Mouse (Mus musculus): ENCODE results near the gene Dynlrb1. TPM values are rescaled to one million over a fixed set of nuclear protein-coding genes. Genes with fewer than 3 reads are reported as not detected.
A peak's percentile ranks its signal among the peaks of the same experiment; 100 is the strongest.

Gene Dynlrb1
- 233 and 296 TPM in 2 replicates for total RNA-seq (2014; fragmentation: Nextera tagmentation)
- total RNA-seq (2017): 203 and 267 TPM in 2 replicates

DNA sequence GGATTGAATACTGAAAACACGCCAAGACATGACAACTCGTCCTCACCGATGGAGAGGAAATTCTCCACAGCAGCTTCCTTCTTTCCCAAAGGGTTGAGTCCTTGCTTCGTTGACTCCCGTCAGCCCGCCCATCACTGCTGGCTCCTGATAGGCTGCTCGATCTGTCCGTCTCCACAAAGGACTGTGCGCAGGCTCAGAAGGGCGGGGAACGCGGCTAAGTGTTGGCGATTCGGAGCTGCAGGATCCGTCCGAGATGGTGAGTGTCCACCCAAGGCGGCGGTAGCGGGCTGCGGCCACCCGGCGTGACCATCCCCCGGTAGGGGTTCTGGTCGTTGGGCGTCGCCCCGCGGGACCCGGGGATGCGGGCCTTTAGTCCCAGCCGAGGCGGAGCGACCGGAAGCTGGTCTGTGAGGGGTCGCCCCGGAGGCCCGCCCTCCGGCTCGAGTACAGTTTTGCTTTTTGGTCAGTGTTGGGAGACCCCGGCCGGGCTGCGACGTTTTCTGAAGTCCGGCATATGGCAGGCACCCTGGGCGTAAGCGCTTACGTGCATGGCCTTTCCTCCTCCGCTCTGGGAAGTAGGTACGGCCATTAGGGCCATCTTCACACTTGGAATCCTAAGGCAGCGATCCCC, at the start of gene Dynlrb1:
Gene Dynlrb1 (plus strand): TSS at position 172 of the 631 bp plus-strand sequence.
- peak; percentile 96 for ATAC-seq (replicated peaks; ENCODE audit: poor library complexity, severe bottlenecking)

DNA sequence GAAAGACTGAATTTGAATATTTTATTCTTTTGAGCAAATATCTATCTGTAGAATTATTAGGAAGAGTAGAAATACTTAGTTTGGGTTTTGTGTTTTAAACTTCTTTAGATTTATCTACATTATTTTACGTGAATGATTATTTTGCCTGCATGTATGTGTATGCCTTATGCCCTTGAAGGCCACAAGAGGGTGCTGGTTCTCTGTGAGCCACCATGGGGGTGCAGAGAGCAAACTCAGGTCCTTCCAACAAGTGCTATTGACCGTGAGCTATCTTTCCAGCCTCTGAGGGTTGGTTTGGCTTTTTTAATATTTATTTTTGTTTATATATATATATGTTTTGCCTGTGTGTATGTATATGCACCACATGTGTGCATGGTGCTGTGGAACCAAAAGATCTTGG, 28.9 kb upstream of the Dynlrb1 start:
- ATAC-seq (replicated peaks; ENCODE audit: poor library complexity, severe bottlenecking): peak; percentile 56; the same call in 1 of the 2 replicates

DNA sequence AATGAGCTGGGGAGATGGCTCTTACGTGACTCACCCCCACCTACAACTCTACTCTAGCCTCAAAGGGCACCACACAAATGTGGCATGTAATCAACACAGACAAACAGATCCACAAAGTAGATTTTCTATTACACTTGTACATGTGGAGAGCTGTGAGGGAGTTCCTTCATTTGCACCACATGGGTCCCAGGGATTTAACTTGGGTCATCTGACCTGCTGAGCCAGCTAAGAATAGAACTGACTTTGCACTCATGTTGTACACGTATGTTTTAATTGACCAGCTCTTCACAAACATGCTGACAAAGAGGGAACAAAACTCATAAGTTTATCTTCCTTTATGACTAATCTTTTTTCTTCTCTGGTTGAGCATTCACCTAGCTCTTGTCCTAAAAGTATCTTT, 13.2 kb upstream of the Dynlrb1 start:
- no peak for ATAC-seq (replicated peaks; ENCODE audit: poor library complexity, severe bottlenecking)

DNA sequence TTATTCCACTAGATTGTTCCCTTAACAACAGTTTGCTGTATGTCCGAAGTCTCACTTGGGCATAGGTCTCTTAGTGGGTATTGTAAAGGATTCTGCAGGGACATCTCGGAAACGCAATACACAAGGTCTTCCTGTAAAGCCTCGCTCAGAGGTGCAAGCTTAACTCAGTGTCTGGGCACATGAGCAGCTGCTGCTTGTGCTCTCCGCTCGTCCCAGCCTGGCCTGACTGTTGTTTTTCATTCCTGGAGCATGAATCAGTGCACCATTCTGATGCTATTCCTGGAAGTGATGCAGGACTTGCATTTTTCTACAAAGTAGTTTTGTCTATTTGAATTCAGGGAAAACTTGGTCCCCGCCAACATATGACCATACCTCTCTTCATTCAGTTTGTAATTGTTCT, 11.6 kb upstream of the Dynlrb1 start:
- ATAC-seq (replicated peaks; ENCODE audit: poor library complexity, severe bottlenecking): no peak

DNA sequence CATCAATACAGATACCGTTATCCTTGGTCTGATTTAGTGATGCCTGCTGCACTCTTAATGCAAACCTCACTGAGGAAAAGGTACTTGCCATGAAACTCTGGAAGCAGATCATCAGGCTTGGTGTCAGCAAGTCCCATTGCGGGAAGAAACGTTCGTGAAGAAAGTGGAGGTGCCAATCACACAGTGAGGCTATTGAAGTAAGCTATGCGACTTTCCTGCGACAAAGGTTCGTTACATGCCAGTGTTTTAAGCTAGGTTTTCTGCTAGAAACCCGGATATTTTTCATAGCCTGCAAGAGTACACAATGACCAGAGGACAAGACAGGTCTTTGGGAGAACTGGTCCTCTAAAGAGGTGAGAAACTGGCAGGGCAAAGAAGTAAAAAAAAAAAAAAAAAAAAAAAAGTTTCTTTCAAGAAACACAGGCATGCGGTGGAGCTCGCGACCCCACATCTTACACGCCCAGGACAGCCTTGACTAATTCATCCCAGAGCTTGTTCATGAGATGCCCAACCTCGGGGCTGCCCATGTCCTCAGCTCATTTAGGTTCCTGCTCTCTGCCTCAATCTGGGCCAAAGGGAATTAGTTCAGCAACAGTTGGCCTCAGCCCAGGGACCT, 479 bp upstream of the Dynlrb1 start:
- ATAC-seq (replicated peaks; ENCODE audit: poor library complexity, severe bottlenecking): peak; percentile 34

DNA sequence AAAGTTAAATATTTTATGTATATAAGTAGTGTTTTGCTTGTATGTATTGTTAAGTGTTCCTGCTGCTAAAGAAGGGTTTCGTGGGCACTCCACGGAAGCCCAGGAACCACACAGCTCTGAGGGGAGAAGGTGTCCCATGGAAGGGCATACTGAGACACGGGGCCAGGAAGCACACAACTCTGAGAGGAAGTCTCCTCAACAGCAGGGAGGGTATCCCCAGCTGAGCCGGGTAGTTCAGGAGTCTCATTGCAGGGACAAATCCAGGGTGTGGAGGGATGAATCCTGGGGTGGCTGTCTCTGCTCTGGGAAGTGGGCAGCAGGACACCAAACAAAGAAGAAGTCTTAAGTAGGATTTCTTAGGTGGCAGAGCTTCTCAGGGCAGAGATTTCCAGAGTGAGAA, 943 bp downstream of the Dynlrb1 start:
- no peak for ATAC-seq (replicated peaks; ENCODE audit: poor library complexity, severe bottlenecking)

DNA sequence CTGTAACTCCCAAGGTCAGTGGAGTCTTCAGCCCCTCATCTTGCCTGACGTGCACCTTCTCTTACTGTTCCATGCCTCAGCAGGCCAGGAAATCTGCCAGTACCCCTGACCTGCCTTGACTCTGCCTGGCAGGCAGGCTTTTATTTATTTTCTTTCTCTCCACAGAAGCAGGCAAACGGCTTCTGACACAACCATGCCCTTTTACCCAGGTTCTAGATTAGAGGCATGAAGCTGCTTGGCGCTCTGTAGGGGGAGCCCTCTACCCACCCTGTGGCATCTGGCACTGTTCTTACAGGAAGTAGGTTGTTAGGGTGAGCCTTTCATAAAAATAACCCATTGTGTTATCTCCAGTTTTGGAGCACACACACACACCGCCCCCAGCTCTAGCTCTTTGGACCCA, 4.6 kb downstream of the Dynlrb1 start:
- no peak for ATAC-seq (replicated peaks; ENCODE audit: poor library complexity, severe bottlenecking)

DNA sequence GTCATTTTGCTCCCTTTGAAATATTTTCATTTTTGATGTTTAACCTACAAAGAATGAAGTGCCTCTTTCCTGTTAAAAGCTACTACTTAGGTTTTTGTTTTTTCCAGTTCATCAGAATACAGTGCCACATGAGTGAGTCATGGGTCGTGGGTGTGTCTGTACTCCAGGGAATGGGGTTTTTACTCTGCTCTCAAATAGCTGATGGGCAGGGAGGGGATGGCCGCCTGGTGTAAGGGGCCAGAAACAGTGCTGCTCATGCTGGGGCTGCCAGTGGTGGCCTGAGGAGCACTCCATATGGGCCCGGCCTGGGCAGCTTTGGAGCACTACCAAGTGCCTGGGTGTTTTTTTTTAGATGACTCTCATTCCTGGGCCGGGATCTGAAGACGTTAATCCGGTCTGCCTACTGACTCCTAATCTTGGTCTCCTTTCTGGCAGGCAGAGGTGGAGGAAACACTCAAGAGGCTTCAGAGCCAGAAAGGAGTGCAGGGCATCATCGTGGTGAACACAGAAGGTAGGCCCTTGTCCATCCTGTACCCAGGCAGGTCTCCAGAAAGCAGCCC, 6.0 kb downstream of the Dynlrb1 start:
- ATAC-seq (replicated peaks; ENCODE audit: poor library complexity, severe bottlenecking): no peak

DNA sequence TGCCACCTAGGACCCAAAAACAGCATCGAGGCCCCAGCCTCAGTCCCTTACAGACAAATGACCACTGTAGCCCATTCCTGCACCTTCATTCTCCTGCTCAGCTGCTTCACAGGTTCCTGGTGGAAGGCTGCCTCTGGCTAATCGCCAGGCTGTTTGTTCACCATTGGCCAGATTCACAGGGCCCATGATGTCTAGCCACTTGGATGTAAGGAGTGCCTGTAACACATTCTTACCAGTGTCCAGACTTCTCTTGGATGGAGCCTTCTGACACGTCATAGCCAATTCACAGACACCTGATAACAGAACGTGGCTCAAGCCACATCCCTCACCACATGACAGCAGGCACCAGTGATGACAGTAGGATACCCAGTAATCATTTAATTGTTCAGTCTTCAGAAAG, 9.9 kb downstream of the Dynlrb1 start:
- no peak for ATAC-seq (replicated peaks; ENCODE audit: poor library complexity, severe bottlenecking)

DNA sequence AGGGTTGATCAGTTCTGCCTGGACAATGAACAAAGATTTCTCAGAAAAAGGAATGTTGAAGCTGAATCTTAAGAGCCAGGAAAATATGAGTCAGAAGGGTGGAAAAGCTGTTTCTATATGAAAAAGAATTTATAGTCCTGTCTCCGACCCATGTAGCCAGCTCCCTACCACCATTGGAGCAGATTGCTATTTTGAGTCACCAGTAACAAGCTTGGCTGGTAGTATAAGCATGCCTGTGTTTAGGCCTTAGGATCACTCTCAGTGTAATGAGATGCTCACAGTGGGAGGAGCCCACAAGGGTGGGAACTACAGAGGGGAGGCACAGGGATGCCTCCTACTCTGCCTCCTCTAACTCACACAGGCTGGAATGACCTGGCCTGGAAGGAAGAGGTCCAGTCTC, 11.9 kb downstream of the Dynlrb1 start:
- ATAC-seq (replicated peaks; ENCODE audit: poor library complexity, severe bottlenecking): no peak

DNA sequence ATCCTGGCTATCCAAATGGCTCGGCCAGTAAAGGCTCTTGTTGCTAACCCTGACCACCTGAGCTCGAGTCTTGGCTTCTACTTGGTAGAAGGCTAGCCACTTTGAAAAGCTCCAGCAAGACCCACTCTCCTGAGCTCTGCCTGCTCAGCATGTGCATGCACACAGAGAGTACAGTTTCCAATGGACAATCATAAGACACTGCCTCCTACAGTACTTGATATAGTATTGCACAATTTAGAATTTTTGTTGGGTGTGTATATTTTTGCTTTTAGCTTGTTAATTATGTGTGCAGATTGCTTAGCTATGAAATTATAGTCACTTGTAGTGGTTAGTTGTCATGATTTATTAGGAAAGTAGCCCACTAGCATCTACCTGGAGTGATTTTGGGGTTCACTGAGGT, 12.4 kb downstream of the Dynlrb1 start:
- ATAC-seq (replicated peaks; ENCODE audit: poor library complexity, severe bottlenecking): no peak

DNA sequence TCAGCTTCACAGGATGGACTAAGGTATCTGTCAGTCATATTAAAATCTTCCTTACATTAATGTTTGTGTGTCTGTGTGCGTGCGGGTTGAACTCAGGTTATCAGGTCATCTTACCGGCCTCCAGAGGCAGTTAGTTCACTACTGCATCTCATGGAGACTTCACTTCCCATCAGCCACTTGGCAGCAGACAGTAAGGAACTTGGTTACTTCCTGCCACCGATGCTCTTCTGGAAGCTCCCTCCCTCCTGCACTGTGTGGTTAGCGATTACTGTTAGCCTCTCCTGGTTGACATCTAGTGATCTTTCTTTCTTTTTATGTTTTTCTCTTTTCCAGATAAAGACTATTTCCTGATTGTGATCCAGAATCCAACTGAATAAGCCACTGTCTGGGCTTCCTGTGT, 13.3 kb downstream of the Dynlrb1 start:
- no peak for ATAC-seq (replicated peaks; ENCODE audit: poor library complexity, severe bottlenecking)

DNA sequence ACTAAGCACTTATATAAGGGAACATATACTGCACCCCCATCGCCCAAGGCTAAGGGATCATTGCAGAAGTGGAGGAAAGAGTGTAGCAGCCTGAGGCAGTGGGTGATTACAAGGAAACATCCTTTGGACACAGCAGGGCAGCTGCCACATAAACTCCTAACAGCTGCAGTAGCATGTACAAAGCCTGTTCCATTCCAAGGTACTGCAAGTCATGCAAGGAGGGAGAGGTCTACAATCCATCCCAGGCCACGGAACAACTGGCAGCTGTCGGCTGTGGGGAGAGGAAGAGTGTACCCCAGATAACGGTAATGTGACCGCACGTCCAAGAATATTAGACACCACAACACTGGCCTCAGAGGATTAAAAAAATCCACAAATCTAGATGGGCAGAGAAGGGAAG, 29.2 kb downstream of the Dynlrb1 start:
- ATAC-seq (replicated peaks; ENCODE audit: poor library complexity, severe bottlenecking): no peak

DNA sequence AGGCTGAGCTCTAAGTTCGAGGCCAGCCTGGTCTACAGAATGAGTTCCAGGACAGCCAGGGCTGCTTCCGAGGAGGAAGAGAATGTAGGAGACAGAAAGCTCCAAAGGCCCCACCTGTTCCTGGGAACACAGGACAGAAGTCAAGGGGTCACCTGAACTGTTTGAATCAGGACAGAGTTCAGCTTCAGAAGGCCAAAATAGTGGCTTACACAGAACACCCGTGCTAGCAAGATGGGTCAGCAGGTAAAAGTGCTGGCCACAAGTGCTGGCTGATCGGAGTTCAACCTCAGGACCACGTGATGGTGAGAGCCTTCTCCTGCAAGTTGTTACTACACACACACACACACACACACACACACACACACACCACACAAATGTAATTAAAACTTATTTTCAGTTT, 30.6 kb downstream of the Dynlrb1 start:
- ATAC-seq (replicated peaks; ENCODE audit: poor library complexity, severe bottlenecking): no peak

DNA sequence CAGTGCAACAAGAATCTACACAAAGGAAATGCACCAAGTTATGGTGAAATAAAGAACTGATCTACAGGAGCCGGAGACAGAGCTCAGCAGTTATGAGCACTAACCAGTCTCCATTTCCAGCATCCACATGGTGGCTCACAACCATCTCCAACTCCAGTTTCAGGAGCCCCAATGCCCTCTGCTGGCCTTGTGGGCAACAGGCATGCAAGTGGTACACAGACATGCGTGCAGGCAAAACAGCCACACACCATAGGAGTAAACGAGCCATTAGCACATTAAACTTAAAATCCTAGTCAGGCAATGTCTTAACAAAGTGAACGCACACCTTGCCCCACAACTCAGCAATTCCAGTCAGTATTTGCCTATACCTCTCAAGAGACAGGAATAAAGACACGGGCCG, 35.6 kb downstream of the Dynlrb1 start:
- no peak for ATAC-seq (replicated peaks; ENCODE audit: poor library complexity, severe bottlenecking)

DNA sequence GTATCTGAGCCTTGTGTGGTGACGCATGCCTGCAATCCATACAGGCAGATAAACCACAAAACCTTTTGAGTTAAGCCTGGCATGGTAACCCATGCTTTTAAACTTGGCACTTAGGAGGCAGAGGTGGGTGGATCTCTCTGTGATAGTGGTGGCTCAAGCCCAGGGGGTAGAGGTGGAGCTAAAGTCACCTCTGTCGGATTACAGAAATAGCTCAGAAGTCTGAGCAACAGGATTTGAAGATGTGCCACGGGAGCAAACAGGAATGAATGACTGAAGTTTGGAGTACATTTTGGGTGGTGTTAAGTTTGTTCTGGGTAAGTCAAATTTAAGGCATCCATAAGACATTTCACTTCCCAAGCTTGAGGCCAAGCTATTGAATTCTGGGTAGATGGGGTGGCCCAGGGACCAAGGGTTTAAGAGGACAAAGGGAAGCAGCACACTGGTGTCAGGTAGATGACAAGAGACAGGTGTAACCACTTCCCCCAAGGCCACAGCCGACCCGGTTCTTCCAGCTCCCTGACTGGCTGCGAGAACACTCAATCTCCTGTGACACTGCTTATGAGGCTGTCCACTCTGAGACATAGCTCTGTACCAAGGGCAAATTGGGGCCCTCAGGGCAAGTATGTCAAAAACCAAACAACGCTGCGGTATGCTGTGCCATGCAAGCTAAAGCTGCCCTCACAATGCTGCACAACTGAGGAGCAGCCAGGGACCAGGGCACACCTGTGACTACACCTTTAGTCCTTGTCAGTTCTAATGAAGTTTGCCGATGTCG, 36.2 kb downstream of the Dynlrb1 start:
- no peak for ATAC-seq (replicated peaks; ENCODE audit: poor library complexity, severe bottlenecking)

DNA sequence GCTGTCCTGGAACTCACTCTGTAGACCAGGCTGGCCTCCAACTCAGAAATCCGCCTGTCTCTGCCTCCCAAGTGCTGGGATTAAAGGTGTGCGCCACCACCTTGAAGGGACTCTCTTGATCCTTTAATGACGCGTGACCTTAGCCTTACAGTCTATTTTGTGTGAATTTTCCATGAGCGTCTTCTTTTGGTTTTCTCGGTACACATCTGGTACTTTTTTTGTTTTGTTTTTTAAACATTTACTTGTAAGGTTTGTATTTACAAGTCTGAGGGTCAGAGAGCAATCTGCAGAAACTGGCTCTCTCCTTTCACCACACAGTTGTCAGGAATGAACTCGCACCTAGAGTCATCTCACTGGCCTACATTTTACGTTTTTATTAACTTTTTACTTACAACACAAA, 37.3 kb downstream of the Dynlrb1 start:
- no peak for ATAC-seq (replicated peaks; ENCODE audit: poor library complexity, severe bottlenecking)

DNA sequence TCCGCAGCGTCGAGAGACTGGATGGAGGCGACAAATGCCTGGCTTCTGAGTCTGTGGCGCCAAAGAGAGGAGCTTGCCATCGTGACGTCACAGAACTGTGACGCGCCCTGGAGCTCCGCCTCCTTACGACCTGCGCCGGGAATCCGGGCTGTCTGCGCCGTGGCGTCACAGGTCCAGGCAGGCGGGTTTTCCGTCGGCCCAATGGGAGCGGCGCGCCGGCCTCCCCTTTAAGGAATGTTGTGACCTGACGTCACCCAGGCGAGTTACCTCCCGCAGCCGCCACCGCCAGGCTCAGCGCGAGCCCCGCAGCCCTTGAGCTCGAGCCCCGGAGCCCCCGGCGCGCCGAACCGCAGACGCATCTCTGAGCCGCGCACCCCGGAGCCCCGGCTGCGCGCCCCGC, 39.9 kb downstream of the Dynlrb1 start, which contains the start of gene Map1lc3a:
Gene Map1lc3a (plus strand): TSS at position 103 of the 400 bp plus-strand sequence.
- peak; percentile 84 for ATAC-seq (replicated peaks; ENCODE audit: poor library complexity, severe bottlenecking)

DNA sequence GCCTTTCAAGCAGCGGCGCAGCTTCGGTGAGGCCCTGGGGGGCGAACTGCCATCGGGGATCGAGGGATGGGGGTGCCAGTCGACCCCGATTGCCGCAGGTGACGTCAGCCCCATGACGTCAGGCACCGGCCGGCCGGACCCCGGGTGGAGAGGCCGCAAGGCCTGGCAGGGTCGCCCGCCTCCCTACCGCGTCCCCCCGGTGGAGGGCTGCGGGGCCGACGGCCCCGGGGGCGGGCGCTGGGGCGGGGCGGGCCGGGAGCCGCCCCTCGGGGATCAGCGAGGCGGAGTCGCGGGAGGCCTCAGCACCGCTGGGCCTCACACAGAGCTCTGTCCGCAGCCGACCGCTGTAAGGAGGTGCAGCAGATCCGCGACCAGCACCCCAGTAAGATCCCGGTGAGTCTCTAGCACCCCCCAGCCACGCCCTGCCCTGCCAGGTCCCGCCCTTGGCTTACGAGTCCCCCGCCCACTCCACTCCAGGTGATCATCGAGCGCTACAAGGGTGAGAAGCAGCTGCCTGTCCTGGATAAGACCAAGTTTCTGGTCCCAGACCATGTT, 40.4 kb downstream of the Dynlrb1 start:
- ATAC-seq (replicated peaks; ENCODE audit: poor library complexity, severe bottlenecking): peak; percentile 58

DNA sequence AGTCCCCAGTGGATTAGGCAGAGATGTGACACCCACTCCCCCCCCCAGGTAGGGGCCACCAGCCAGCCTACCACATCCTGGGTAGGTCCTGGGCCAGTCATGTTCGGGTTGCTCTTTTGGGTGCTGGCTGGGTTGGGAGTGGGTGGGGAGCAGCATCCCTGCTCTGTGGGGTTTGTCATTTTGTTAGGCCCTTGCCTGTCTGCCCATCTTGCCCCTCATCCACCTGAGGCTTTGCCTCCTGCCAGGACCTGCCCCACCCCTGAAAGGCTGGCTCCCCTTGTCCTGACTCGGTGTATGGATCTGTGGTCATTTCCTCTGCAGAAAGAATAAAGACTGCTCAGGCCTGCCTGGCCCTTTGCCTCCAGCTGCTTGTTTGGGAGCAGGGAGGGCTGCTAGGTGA, 41.4 kb downstream of the Dynlrb1 start:
- ATAC-seq (replicated peaks; ENCODE audit: poor library complexity, severe bottlenecking): no peak

DNA sequence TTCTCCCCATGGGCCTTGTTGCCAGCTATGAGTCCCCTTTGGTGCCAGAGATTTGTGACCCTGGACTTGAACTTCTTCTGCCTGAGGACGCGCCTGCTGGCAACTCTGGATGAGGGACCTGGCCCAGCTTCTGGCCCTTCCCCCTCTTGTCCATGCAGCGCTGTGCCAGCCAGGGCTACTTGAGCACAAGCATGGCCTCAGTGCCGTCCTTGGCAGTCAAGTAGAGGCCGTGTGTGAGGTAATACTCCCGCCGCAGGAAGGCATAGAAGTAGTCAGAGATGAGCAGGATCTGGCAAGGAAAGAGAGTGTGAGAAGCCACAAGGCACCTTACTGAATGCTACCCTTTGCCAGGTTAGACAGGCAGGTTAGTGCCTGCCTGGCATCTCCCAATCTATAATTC, 42.0 kb downstream of the Dynlrb1 start:
- no peak for ATAC-seq (replicated peaks; ENCODE audit: poor library complexity, severe bottlenecking)
